Mouse (Mus musculus) frontal cortex, postnatal 10 days (tissue): ENCODE measurements around the gene 4933416C03Rik.

Source experiments
- DNase-seq, 2 experiments: peaks; one replicate each; pipeline ENCODE4 v3.0.0; 2022; ENCODE audit warnings: low spot score in 2 of 2, mixed read lengths in 1 of 2

The 4933416C03Rik gene

GRCm38 (mm10) chr10:116078636-116079035 lies 35.1 kb downstream of the 4933416C03Rik start:
- no peak for DNase-seq

- DNase-seq, result no peak
These were observed 37.8 kb downstream of the 4933416C03Rik start for GRCm38 (mm10) chr10:116075954-116076353.
